Mouse (Mus musculus): ENCODE data around the gene B2m. TPM values are rescaled to one million over a fixed set of nuclear protein-coding genes. Genes with fewer than 3 reads are reported as not detected.
A peak's percentile ranks its signal among the peaks of the same experiment; 100 is the strongest.

B2m gene
- total RNA-seq, 2 experiments from 2014 or later, result 80.6 to 91.8 TPM

GRCm38 (mm10) chr2:122146687-122147086 is 799 bp upstream of the B2m start:
- no peak for DNase-seq (ENCODE audit: low spot score in 2 of 2)
- intact Hi-C loops (cut with DNase I), result loop anchor here (1.0 kb wide), 1 partner anchor 28 kb away; the partner anchor contains the start of gene Spg11

DNA sequence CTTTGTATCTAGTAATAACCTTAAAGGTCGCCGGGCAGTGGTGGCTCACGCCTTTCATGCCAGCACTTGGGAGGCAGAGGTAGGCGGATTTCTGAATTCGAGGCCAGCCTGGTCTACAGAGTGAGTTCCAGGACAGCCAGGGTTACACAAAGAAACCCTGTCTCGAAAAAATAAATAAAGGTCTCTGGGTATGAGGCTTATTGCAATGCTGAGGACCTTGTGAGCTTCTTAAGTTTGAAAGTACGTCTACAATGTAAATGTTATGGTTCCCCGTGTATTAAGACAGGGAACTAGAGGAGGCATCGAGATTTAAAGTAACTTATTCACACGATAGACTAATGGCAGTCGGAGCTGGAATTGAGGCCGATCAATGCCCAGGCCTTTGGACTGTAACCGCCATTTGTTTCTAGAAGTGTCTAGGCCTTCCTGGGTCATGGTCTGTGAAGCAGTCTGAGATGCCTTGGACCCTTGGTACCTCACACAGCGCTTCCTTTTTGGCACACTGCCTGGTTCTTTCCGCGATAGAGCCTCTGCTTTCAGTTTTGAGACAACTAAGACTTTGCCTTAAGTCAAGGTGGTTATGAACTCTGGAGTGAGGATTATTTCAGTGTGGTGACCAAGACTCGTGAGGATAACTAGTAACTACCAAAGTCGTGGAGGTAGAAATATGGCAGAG is 894 bp downstream of the B2m start:
- intact Hi-C loops (cut with DNase I), result no loop called here

DNA sequence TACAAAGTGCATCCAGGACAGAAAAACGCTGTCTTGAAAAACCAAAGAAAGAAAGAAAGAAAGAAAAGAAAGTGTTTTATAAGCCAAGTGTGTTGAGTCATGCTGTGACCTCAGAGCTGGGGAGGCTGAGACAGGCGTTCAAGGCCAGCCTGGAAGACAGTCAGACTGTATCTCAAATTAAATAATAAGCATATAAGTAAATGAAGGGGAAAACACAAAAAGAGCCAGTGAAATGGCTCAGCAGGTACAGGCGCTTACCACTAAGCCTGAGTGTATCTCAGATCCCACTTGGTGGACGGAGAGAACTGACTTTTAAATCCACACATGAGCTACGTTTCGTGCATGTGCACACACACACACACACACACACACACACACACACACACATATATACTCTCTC is 1.8 kb downstream of the B2m start:
- intact Hi-C loops (cut with DNase I), result no loop called here
- no peak for DNase-seq (ENCODE audit: low spot score in 2 of 2)

More for the DNA sequence above, 894 bp downstream of the B2m start:
- peak; percentile 48 to 57 for DNase-seq (ENCODE audit: low spot score in 2 of 2)

- DNase-seq (ENCODE audit: low spot score in 2 of 2), result no peak
Observed at GRCm38 (mm10) chr2:122149716-122150115, 2.2 kb downstream of the B2m start.

GRCm38 (mm10) chr2:122151221-122151620 is 3.7 kb downstream of the B2m start:
- intact Hi-C loops (cut with DNase I), result no loop called here
- no peak for DNase-seq (ENCODE audit: low spot score in 2 of 2)

More at GRCm38 (mm10) chr2:122149716-122150115, 2.2 kb downstream of the B2m start:
- intact Hi-C loops (cut with DNase I), result no loop called here

GRCm38 (mm10) chr2:122152850-122153249 is 5.4 kb downstream of the B2m start:
- DNase-seq (ENCODE audit: low spot score in 2 of 2), result no peak
- intact Hi-C loops (cut with DNase I), result no loop called here

- intact Hi-C loops (cut with DNase I), result no loop called here
- no peak for DNase-seq (ENCODE audit: low spot score in 2 of 2)
Observed at GRCm38 (mm10) chr2:122153681-122154365, 6.3 kb downstream of the B2m start.

GRCm38 (mm10) chr2:122154479-122154878 is 7.0 kb downstream of the B2m start:
- intact Hi-C loops (cut with DNase I), result no loop called here
- no peak for DNase-seq (ENCODE audit: low spot score in 2 of 2)

DNA sequence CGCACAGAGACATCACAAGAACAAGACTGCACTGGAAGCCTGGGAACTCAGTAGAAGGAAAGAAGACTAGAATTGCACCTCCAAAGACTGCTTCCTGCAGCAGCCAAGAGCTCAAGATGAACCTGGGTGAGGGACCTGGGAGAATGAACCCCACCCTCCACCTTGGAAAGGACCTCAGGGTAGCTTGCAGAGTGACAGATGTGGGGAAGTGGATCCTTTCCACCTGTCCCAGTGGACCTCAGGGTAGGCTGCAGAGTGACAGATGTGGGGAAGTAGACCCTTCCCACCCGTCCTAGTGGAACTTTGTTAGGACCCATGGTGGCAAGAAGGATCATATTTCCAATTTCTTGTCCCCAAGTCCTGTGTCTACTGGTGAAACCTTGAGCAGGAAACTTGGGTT is 7.8 kb downstream of the B2m start:
- intact Hi-C loops (cut with DNase I), result no loop called here
- no peak for DNase-seq (ENCODE audit: low spot score in 2 of 2)

- no peak for DNase-seq (ENCODE audit: low spot score in 2 of 2)
- intact Hi-C loops (cut with DNase I), result no loop called here
Observed at GRCm38 (mm10) chr2:122156051-122156700, 8.7 kb downstream of the B2m start.

DNA sequence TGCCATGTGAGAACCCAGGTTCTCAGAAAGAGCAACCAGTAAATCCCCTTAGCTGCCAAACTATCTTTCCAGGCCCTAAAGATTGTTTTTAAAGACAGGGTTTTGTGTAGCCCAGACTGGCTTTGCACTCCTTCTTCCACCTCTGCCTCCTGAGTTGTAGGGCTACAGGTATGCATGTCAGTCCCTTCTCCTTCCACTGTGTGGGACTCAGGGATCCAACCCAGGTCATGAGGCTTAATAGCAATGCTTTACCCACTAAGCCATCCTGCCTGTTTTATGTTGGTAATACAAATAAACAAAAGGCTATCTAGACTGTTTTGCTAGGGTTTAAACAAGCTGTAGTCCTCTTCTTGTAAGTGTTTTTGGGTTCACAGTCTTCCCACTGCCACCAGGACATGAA is 10.1 kb downstream of the B2m start:
- no peak for DNase-seq (ENCODE audit: low spot score in 2 of 2)
- intact Hi-C loops (cut with DNase I), result no loop called here

- intact Hi-C loops (cut with DNase I), result no loop called here
- no peak for DNase-seq (ENCODE audit: low spot score in 2 of 2)
Observed at GRCm38 (mm10) chr2:122158362-122158802, 10.9 kb downstream of the B2m start.

GRCm38 (mm10) chr2:122159667-122160066 is 12.2 kb downstream of the B2m start:
- intact Hi-C loops (cut with DNase I), result loop anchor here (5.0 kb wide), 1 partner anchor 87 kb away; no protein-coding TSS in a partner anchor
- no peak for DNase-seq (ENCODE audit: low spot score in 2 of 2)

DNA sequence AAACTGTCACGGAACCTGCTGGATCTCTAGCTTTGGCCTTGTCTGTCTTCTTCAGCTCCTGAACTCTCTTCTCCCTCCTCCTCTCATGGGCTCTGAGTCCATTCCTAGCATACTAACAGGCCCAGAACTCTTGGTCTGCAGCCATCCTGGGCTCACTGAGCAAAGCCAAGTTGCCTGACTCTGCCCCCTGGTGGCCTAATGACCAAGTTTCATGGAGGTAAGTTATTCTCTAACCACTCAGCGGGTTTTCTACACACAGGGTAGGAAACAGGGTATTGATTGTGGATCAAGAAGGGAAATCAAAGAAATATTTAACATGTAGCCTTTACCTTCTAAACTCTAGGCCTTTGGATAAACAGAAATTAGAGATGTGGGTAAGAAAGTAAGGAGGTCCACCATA is 13.2 kb downstream of the B2m start, which contains the start of gene Trim69:
TSS of gene Trim69 (plus strand) at position 21 of the 400 bp plus-strand sequence.
- intact Hi-C loops (cut with DNase I), result loop anchor here (5.0 kb wide), 1 partner anchor 88 kb away; no protein-coding TSS in a partner anchor
- DNase-seq (ENCODE audit: low spot score in 2 of 2), result peak; percentile 67 to 78

DNA sequence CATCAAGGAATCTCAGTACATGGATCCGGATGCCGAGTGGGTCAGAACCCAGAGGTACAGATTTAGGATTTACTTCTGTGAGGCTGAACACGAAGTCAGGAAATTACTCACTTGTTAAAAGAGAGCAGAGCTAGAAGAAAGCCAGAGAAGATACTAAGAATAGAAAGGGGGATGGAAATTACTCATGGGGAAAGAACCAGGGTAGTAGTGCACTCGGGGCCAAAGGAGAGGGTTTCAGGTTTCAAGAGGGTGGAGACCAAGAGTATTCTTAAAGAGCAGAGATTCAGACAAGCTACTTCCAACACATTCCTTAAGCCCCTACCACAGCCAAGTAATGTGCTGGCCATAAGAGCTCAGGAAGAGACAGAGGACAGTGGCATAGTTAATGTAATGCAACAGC is 14.1 kb downstream of the B2m start:
- intact Hi-C loops (cut with DNase I), result loop anchor here (5.0 kb wide), 1 partner anchor 89 kb away; no protein-coding TSS in a partner anchor
- no peak for DNase-seq (ENCODE audit: low spot score in 2 of 2)

GRCm38 (mm10) chr2:122162529-122162928 is 15.0 kb downstream of the B2m start:
- DNase-seq (ENCODE audit: low spot score in 2 of 2), result no peak
- intact Hi-C loops (cut with DNase I), result loop anchor here (5.0 kb wide), 1 partner anchor 90 kb away; no protein-coding TSS in a partner anchor

DNA sequence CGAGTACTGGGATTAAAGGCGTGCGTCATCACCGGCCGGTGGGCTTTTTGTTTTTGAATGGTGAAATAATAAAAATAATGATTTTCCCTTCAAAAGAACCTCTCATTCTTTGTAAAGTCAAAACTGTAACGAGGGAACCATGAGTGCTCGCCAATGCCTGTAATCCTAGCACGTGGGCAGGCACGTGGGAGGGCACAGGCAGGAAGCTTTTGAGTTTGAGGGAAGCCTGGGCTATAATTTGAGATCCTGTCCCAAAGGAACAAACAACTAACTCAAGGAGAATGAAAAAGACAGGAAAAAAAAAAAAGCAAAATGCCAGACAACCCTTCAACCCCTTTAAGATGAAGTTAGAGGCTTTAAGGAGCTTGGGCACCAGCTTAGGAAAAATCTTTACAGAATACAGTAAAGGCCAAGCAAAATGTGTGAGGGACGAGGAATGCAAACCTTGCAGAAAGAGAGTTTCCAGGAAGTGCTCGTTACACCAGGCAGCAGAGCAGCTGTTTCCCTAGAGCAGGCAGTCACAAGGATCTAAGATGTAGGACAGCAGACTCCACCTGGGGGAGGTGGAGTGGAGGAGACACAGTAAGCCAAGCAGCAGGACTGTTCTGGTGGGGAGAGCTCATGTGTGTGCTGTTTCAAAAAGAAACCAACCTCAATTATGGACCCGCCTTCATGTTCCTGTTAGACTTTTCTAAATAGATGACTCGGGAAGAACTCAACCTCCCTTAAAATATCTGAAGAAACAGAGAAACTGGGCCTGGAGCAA is 16.1 kb downstream of the B2m start:
- intact Hi-C loops (cut with DNase I), result loop anchor here (5.0 kb wide), 1 partner anchor 91 kb away; no protein-coding TSS in a partner anchor
- peak in 1 of 2 experiments; percentile 26 for DNase-seq (ENCODE audit: low spot score in 2 of 2)

GRCm38 (mm10) chr2:122164293-122164692 is 16.8 kb downstream of the B2m start:
- intact Hi-C loops (cut with DNase I), result loop anchor here (5.0 kb wide), 1 partner anchor 92 kb away; no protein-coding TSS in a partner anchor
- DNase-seq (ENCODE audit: low spot score in 2 of 2), result peak in 1 of 2 experiments; percentile 20

DNA sequence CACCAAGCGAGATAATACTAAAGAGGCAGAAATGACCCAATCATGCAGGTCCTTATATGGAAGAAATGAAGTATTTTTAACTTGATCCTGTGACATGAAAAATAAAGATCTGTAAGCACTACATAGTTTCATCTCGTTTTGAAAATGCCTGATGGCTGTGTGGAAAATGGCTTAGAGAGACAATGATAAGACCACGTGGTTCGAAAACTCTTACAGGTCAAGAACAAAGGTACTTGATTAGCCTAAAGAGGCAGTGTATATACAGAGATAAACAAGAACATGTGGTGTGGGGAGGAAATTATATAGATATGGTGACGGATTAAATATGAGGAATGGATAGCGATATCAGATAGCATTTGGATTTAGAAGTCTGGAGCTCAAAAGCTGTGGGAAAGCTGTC is 23.8 kb downstream of the B2m start:
- intact Hi-C loops (cut with DNase I), result no loop called here
- no peak for DNase-seq (ENCODE audit: low spot score in 2 of 2)

Data from left cerebral cortex, postnatal 14 days (tissue).